In genomic region chr7:36097054-36097453, GRCm38 (mm10) we compare ENCODE assay signal across 20 mouse cellular contexts.
"Had no signal": no experiment of that assay in that cellular context is flagged by ENCODE, and none has a peak within 500 bp of the region (broad histone marks: within the 10 kb centered on the region; RNA-seq: fewer than 3 reads in every experiment).

No protein-coding gene starts in this region.

- H3K27ac ChIP-seq: liver, embryonic 13.5 days; liver, embryonic 15.5 days; macrophage; midbrain, embryonic 12.5 days; midbrain, embryonic 15.5 days; neural tube, embryonic 13.5 days; neural tube, embryonic 15.5 days had no signal

- DNase-seq: liver, embryonic 13.5 days; liver, postnatal 0 days; lung, adult 2 months; lung, postnatal 10 days; lung, postnatal 36 days; retina, postnatal 1 day; right cerebral cortex, adult 18-20 months; right cerebral cortex, postnatal 25 days; right cerebral cortex, postnatal 4 days; spleen, adult 18-20 months; thymus, adult 18-20 months; thymus, postnatal 14 days; thymus, postnatal 36 days had no signal

- H3K4me2 ChIP-seq: liver, embryonic 13.5 days; liver, embryonic 15.5 days; midbrain, embryonic 12.5 days; midbrain, embryonic 15.5 days; neural tube, embryonic 13.5 days; neural tube, embryonic 15.5 days had no signal

- H3K4me3 ChIP-seq: liver, embryonic 13.5 days; liver, embryonic 15.5 days; megakaryocyte, embryonic 14.5 days; midbrain, embryonic 12.5 days; midbrain, embryonic 15.5 days; neural tube, embryonic 13.5 days; neural tube, embryonic 15.5 days had no signal

- H3K9me3 ChIP-seq: liver, embryonic 15.5 days; midbrain, embryonic 12.5 days; midbrain, embryonic 15.5 days; neural tube, embryonic 13.5 days; neural tube, embryonic 15.5 days had no signal

- ATAC-seq: liver, postnatal 0 days; midbrain, embryonic 15.5 days had no signal

- H3K36me3 ChIP-seq: liver, embryonic 13.5 days; liver, embryonic 15.5 days; midbrain, embryonic 12.5 days; midbrain, embryonic 15.5 days; neural tube, embryonic 13.5 days; neural tube, embryonic 15.5 days had no signal

- H3K27me3 ChIP-seq: liver, embryonic 13.5 days; liver, embryonic 15.5 days; megakaryocyte, embryonic 14.5 days; midbrain, embryonic 12.5 days; midbrain, embryonic 15.5 days; neural tube, embryonic 13.5 days; neural tube, embryonic 15.5 days had no signal

- H3K9ac ChIP-seq: liver, embryonic 13.5 days; liver, embryonic 15.5 days; liver, postnatal 0 days; midbrain, embryonic 12.5 days; midbrain, embryonic 15.5 days; neural tube, embryonic 13.5 days; neural tube, embryonic 15.5 days had no signal

- H3K4me1 ChIP-seq: liver, embryonic 13.5 days; liver, embryonic 15.5 days; megakaryocyte, embryonic 14.5 days; midbrain, embryonic 12.5 days; midbrain, embryonic 15.5 days; neural tube, embryonic 15.5 days had no signal
